In the genomic region with DNA sequence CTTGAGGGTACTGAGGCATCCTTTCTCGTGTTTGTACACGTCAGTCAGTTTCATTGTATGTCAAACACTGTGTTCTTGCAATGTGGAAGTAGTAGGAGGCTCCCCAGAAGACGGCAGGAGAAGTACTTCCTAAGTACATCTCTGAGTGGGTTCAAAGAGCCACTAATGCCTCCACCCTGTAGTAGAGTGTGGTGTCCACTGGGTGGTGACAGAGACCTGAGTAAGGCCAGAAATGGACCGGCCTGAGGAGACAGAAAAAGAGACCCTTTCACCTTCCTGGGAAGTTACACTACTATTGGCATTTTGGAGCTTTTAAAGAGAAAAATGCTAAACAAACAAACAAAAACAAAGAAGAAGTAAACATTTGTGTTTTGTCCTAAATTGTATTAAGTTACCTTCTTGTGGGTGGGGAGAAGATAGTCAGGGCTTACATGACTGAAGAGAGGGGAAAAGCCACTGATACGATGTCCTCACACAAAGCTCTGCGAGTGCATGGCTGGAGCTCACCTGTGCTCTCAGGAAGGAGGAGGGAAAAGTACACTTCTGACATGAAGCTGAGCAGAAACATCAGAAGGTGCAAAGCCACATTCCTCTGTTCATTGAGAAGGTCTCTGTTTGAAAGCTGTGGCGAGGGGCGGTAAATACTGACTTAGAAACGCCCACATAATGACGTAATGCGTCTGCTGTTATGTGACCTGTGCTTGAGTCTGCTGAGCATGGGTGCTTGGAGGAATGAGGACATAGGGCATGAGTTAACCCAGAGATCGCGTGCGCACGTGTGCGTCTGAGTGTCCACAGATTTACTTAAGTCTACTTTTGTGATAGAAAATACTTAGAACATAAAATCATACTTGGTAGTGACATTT, we compare ENCODE assay signal across 8 mouse cellular contexts.
DNase-seq lines count a peak whose midpoint lies in the region; ATAC-seq and TF ChIP-seq lines count a peak whose summit lies in the region.

No protein-coding gene starts in this region.

- H3K27me3 ChIP-seq in forebrain, embryonic 14.5 days (replicated peaks; ENCODE audit: control insufficient read depth, insufficient read depth, low read length): no peaks in the 10 kb centered on the region
- H3K27me3 ChIP-seq in hindbrain, postnatal 0 days (ENCODE audit: insufficient read depth, low read length): no peaks in the 10 kb centered on the region
- no peaks in the 10 kb centered on the region for H3K27me3 ChIP-seq in limb, embryonic 13.5 days
- H3K27me3 ChIP-seq in midbrain, embryonic 13.5 days: no peaks in the 10 kb centered on the region

- H3K4me1 ChIP-seq in forebrain, embryonic 14.5 days (ENCODE audit: control insufficient read depth, insufficient read depth, low read length): no peaks in the 10 kb centered on the region
- no peaks in the 10 kb centered on the region for H3K4me1 ChIP-seq in hindbrain, postnatal 0 days (ENCODE audit: insufficient read depth, low read length)
- H3K4me1 ChIP-seq in limb, embryonic 13.5 days: 0 out of 2 replicates have a peak, but pooled peaks cover 3% of the 10 kb centered on the region
- H3K4me1 ChIP-seq in midbrain, embryonic 13.5 days (replicated peaks): no peaks in the 10 kb centered on the region

- H3K9me3 ChIP-seq in forebrain, embryonic 14.5 days (replicated peaks; ENCODE audit: control insufficient read depth, low read length): no peaks in the 10 kb centered on the region
- no peaks in the 10 kb centered on the region for H3K9me3 ChIP-seq in hindbrain, postnatal 0 days (ENCODE audit: low read length)
- H3K9me3 ChIP-seq in limb, embryonic 13.5 days: no peaks in the 10 kb centered on the region
- no peaks in the 10 kb centered on the region for H3K9me3 ChIP-seq in midbrain, embryonic 13.5 days

- H3K9ac ChIP-seq in forebrain, embryonic 14.5 days (ENCODE audit: low read length): no peak overlapping the region
- H3K9ac ChIP-seq in hindbrain, postnatal 0 days (replicated peaks; ENCODE audit: low read length): no peak overlapping the region
- no peak overlapping the region for H3K9ac ChIP-seq in limb, embryonic 13.5 days
- H3K9ac ChIP-seq in midbrain, embryonic 13.5 days (replicated peaks): no peak overlapping the region

- H3K36me3 ChIP-seq in forebrain, embryonic 14.5 days (ENCODE audit: control insufficient read depth, insufficient read depth, low read length): peaks cover 29% of the 10 kb centered on the region
- H3K36me3 ChIP-seq in hindbrain, postnatal 0 days (ENCODE audit: insufficient read depth, low read length): peaks cover 32% of the 10 kb centered on the region
- peaks cover 57% of the 10 kb centered on the region for H3K36me3 ChIP-seq in limb, embryonic 13.5 days
- peaks cover 41% of the 10 kb centered on the region for H3K36me3 ChIP-seq in midbrain, embryonic 13.5 days

- no peak overlapping the region for H3K4me3 ChIP-seq in forebrain, embryonic 14.5 days (ENCODE audit: low read depth, low read length)
- H3K4me3 ChIP-seq in hindbrain, postnatal 0 days (ENCODE audit: low read length): no peak overlapping the region
- H3K4me3 ChIP-seq in limb, embryonic 13.5 days: no peak overlapping the region
- H3K4me3 ChIP-seq in midbrain, embryonic 13.5 days (replicated peaks): no peak overlapping the region

- TF ChIP-seq CTCF in brain, embryonic 14.5 days (IDR thresholded peaks at IDR 0.05; ENCODE audit: borderline replicate concordance, extremely low read depth, insufficient read depth, insufficient read length): peak; percentile 83; the same call in 1 of the 2 replicates
- peak; percentile 90 for TF ChIP-seq CTCF in hindbrain, postnatal 0 days (IDR thresholded peaks at IDR 0.05; ENCODE audit: low read depth)

- no peak overlapping the region for H3K4me2 ChIP-seq in forebrain, embryonic 14.5 days (ENCODE audit: low read length)
- H3K4me2 ChIP-seq in hindbrain, postnatal 0 days (ENCODE audit: low read depth, low read length): no peak overlapping the region
- no peak overlapping the region for H3K4me2 ChIP-seq in limb, embryonic 13.5 days (replicated peaks)
- no peak overlapping the region for H3K4me2 ChIP-seq in midbrain, embryonic 13.5 days (replicated peaks)

- no peak overlapping the region for H3K27ac ChIP-seq in forebrain, embryonic 14.5 days (ENCODE audit: low read depth, low read length)
- H3K27ac ChIP-seq in hindbrain, postnatal 0 days: no peak overlapping the region
- no peak overlapping the region for H3K27ac ChIP-seq in limb, embryonic 13.5 days
- H3K27ac ChIP-seq in midbrain, embryonic 13.5 days: no peak overlapping the region

- peak; percentile 88 for ATAC-seq in forebrain, embryonic 14.5 days
- peak; percentile 87 for ATAC-seq in hindbrain, postnatal 0 days
- peak; percentile 75; the same call in 1 of the 2 replicates for ATAC-seq in limb, embryonic 13.5 days (ENCODE audit: low FRiP score, low read depth)
- ATAC-seq in midbrain, embryonic 13.5 days: peak; percentile 89

- peak; percentile 43 for DNase-seq in ovary, postnatal 14 days (ENCODE audit: low spot score)
- no peak for DNase-seq in ovary, adult 18-20 months (ENCODE audit: low spot score)
- peak; percentile 76 for DNase-seq in brain, embryonic 14.5 days (ENCODE audit: low read depth)
- peak; percentile 76 for DNase-seq in forebrain, embryonic 14.5 days (ENCODE audit: low spot score)
- DNase-seq in hindbrain, postnatal 0 days (ENCODE audit: low spot score): peak; percentile 80
- peak; percentile 34 for DNase-seq in telencephalon, adult 2 months (ENCODE audit: low read depth, low spot score)

- TF ChIP-seq POLR2A in brain, embryonic 14.5 days (IDR thresholded peaks at IDR 0.05; ENCODE audit: borderline replicate concordance, extremely low read depth, insufficient read depth, insufficient read length, poor library complexity, severe bottlenecking): no peak

- 85% methylated on average over 16 of the region's 16 CpGs for WGBS in forebrain, embryonic 14.5 days
- 81% methylated on average over 16 of the region's 16 CpGs for WGBS in hindbrain, postnatal 0 days
- WGBS in limb, embryonic 13.5 days: 75% methylated on average over 16 of the region's 16 CpGs
- 89% methylated on average over 16 of the region's 16 CpGs for WGBS in midbrain, embryonic 13.5 days
